Mouse (Mus musculus) bone marrow macrophage, adult 2 months (primary cell): ENCODE measurements around the gene Gm20388.

Experiments used
- CTCF ChIP-seq: IDR thresholded peaks from 2 replicates; pipeline ENCODE4 v1.5.1; 2012; ENCODE audit warnings: low read depth, mild to moderate bottlenecking, low read length, moderate library complexity
- POLR2A ChIP-seq: IDR thresholded peaks from 2 replicates; pipeline ENCODE4 v1.6.1; 2012; ENCODE audit warnings: mild to moderate bottlenecking, low read depth, low read length, borderline replicate concordance

DNA sequence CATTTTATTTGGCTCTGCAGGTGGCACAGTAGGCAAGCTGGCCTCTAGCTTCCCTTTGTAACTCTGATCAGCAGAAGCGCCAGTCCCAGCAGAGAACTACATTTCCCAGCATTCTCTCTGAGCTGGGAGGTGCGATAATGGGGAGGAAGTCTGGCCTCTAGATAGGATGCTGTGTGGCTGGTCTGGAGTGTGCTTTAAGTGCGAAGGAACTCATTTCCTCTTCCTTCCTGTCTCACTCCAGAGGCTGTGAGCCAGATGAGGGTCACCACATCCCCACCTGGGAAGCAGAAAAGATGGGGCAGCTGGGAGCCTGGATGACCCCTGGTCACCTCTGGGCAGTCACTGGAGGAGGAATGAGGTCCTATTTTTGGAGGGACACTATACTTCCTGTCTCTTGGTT is 1265.7 kb downstream of the Gm20388 start:
- TF ChIP-seq CTCF (no peak), POLR2A (no peak)
